Mouse (Mus musculus) hindbrain, embryonic 11.5 days (tissue): ENCODE data around the gene Irx4. TPM values are rescaled to one million over a fixed set of nuclear protein-coding genes. Genes with fewer than 3 reads are reported as not detected.

Experiments used
- ATAC-seq: fragments of 200-750 bp; cut with Nextera tagmentation; 2 replicates; pipeline ENCODE4 v1.8.0; 2017; ENCODE audit warnings: mild to moderate bottlenecking, moderate TSS enrichment, moderate library complexity; ENCODE audit not compliant: low FRiP score
- DNase-seq: peaks from one replicate; pipeline ENCODE4 v3.0.0-alpha.2; 2015; ENCODE audit warnings: low spot score
- H3K27ac ChIP-seq: fragments of 300-500 bp; sonication (generic); 2 replicates; pipeline ENCODE4 v1.5.1; 2014; ENCODE audit warnings: mild to moderate bottlenecking, low read depth, low read length
- H3K27me3 ChIP-seq: fragments of 300-500 bp; sonication (generic); 2 replicates; pipeline ENCODE4 v1.6.1; 2014; ENCODE audit warnings: mild to moderate bottlenecking, low read length, moderate library complexity, mixed read lengths; ENCODE audit not compliant: control insufficient read depth, insufficient read depth
- H3K36me3 ChIP-seq: fragments of 300-500 bp; sonication (generic); 2 replicates; pipeline ENCODE4 v1.6.1; 2014; ENCODE audit warnings: mild to moderate bottlenecking, low read length, moderate library complexity, mixed read lengths; ENCODE audit not compliant: control insufficient read depth, insufficient read depth
- H3K4me1 ChIP-seq: fragments of 300-500 bp; sonication (generic); replicated peaks from 2 replicates; pipeline ENCODE4 v1.6.1; 2014; ENCODE audit warnings: low read length, mixed read lengths; ENCODE audit not compliant: control insufficient read depth, insufficient read depth
- H3K4me2 ChIP-seq: fragments of 300-500 bp; sonication (generic); replicated peaks from 2 replicates; pipeline ENCODE4 v1.6.1; 2014; ENCODE audit warnings: mild to moderate bottlenecking, low read depth, low read length
- H3K4me3 ChIP-seq: fragments of 300-500 bp; sonication (generic); 2 replicates; pipeline ENCODE4 v1.5.1; 2014; ENCODE audit warnings: low read depth, low read length
- H3K9ac ChIP-seq: fragments of 300-500 bp; sonication (generic); 2 replicates; pipeline ENCODE4 v1.6.1; 2014; ENCODE audit warnings: low read depth, low read length
- H3K9me3 ChIP-seq: fragments of 300-500 bp; sonication (generic); 2 replicates; pipeline ENCODE4 v1.6.1; 2016; ENCODE audit warnings: low read length; ENCODE audit not compliant: control insufficient read depth
- WGBS: fragments of 180-500 bp; shearing (Covaris S2); extraction: QIAGEN DNeasy Blood & Tissue Kit; methylation state at CpG from one replicate; pipeline ENCODE4 v1.1.7; 2014; 5-methylcytosine and 5-hydroxymethylcytosine counted together
- polyA plus RNA-seq: library from polyadenylated mRNA; unstranded; fragments of >200 nt; fragmentation: Nextera tagmentation; extraction: Ambion mirVana; gene quantifications from 2 replicates; pipeline ENCODE4 v1.2.1, GENCODE M21; 2014

The Irx4 gene
- polyA plus RNA-seq, 1 experiment from 2014 or later: 4.1 TPM

DNA sequence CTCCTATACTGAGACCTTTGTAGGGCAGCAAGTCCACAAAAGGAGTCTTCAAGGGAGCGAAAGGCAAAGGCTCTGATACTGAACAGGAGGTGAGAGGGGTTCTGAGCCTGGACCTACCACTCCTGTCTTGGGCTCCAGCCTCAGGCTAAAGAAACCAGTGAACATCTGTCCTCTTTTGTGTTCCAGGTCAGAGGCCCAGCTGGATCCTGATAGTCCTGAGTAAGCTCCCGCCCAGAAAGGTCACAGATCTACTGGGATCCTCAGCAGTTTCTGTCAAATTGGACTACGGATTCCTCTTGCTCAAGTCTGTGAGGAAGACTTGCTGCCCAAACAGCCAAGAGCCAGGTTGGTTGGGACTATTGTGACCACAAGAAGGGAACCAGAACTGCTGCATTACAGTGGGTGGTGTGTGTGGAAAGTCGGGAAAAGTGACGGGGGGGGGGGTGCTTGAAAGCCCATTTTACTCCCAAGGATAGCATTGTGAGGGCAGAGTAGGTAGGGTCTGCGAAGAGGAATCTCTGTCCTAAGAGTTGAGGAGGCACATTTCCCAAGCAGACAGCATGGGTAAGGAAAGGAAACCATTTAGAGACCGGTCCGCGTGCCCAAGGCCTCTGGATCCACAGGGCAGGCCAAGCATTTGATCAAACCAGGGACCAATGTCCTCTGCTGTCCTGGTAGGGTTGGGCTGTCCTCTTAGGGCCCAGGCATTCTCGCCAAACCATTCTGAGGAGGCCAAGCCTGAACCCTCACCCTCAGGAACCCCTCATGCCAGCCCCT, 514 bp upstream of the Irx4 start:
- no peak overlapping the region for H3K27ac ChIP-seq
- H3K36me3 ChIP-seq: no peaks in the 10 kb centered on the region

DNA sequence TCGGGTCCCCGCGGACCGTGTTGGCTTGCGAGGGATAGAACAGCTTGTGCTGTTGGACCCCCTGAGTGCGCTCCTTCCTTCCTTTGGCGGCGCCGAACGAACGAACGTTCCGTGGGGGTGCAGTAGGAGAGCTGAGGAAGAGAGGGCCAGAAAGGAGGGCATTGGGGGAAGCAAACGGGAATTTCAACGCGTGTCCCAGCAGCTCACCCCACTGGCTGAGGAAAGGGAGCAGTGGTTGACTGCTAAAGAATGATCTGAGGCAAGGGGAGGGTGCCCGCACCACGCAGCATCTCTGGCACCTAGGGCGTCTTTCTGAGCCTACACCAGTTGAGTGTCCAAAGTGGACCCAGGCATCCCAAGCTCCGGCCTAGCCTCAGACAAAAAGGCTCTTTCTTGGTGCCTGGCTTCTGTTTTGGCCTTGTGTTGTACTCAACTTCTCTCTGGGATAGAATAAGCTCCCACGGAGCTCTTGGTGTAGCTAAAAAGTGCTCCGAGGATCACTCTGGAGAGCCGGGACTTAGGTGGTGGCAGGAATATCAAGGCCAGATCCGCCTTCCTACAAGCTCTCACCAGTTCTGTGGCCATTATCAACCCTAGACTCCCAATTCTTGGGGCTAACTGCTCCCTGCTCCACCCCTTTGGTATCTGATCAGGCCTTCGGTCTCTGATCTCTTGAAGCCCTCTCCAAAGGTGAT, 904 bp downstream of the Irx4 start:
- WGBS: 8% methylated on average over 18 of the region's 25 CpGs
- Histone ChIP-seq H3K9me3 (no peaks in the 10 kb centered on the region), H3K27me3 (peaks cover 84% of the 10 kb centered on the region), H3K4me2 (peak overlapping the region; percentile 88), H3K27ac (no peak overlapping the region), H3K4me3 (peak overlapping the region; percentile 45), H3K4me1 (peaks cover 17% of the 10 kb centered on the region), H3K9ac (peak overlapping the region; percentile 11; the same call in 1 of the 2 replicates), H3K36me3 (no peaks in the 10 kb centered on the region)
- no peak for ATAC-seq
- DNase-seq: peak; percentile 55

More for the DNA sequence above, 514 bp upstream of the Irx4 start:
- 9% methylated on average over 10 of the region's 10 CpGs for WGBS
- Histone ChIP-seq H3K4me2 (peak overlapping the region; percentile 88), H3K27me3 (peaks cover 71% of the 10 kb centered on the region), H3K9me3 (no peaks in the 10 kb centered on the region), H3K9ac (no peak overlapping the region), H3K4me3 (peak overlapping the region; percentile 45), H3K4me1 (peaks cover 16% of the 10 kb centered on the region)
- peak; percentile 51 for DNase-seq
- no peak for ATAC-seq

DNA sequence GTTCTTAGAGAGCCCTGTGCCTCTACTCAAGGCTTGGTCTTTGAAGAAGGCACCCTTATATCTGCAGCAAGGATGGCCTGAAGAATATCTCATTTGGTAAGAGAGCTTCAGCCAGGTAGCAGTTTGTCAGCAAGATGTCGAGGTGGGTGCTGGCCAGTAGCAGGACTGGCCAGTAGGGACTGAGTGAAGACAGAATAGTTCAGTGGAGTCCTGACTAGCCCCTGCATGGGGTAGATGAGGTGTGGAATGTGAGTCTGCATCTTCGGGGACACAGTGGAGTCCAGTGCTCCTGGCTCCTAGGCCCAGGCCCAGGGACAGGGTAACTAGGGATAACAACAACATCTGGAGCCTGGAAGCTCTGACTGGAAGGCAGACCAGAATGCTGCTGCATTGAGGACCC, 1.6 kb downstream of the Irx4 start:
- Histone ChIP-seq H3K27me3 (peaks cover 91% of the 10 kb centered on the region), H3K9me3 (no peaks in the 10 kb centered on the region), H3K9ac (peak overlapping the region; percentile 27; the same call in 1 of the 2 replicates), H3K36me3 (no peaks in the 10 kb centered on the region), H3K4me2 (no peak overlapping the region), H3K27ac (no peak overlapping the region), H3K4me1 (peaks cover 17% of the 10 kb centered on the region), H3K4me3 (no peak overlapping the region)
- ATAC-seq: no peak
- DNase-seq: peak; percentile 45
- 7% methylated on average over 2 of the region's 2 CpGs for WGBS

DNA sequence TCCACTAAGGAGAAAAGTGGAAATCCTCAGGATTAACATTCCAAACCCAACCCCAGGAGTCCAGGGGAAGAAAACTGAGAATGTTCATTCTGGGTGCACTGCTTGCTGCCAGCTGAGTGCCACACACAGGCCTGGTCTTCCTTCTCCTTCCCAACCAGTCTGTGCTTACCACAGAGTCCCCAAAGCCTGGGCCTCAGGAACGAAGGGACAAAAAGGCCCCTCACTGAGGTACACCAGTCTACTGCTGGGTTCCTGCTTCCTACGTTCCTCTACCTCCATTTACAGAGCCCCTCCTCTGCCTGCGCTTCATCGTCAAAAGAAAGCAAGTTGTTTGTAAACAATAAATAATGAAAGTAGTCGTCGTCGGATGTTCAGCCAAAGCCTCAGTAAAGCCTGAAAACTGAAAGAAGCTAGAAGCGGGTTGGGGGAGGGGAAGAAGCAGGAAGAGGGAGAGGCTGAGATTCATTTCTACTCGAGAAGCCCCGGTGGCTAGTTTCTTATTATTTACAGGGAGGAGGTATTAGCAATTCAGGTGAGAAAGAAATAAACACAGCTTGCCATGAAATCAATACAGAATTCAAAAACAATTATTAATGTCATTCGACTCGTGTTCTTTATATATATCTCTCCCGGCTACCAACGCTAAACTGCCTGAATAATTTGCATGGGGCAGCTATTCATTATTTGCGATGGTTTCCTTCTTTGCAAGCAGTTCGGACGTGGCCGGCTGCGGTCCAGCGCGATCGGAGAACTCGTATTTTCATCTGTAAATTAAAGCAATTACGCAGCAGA, 2.3 kb downstream of the Irx4 start:
- 2% methylated on average over 24 of the region's 24 CpGs for WGBS
- DNase-seq: peak; percentile 67

DNA sequence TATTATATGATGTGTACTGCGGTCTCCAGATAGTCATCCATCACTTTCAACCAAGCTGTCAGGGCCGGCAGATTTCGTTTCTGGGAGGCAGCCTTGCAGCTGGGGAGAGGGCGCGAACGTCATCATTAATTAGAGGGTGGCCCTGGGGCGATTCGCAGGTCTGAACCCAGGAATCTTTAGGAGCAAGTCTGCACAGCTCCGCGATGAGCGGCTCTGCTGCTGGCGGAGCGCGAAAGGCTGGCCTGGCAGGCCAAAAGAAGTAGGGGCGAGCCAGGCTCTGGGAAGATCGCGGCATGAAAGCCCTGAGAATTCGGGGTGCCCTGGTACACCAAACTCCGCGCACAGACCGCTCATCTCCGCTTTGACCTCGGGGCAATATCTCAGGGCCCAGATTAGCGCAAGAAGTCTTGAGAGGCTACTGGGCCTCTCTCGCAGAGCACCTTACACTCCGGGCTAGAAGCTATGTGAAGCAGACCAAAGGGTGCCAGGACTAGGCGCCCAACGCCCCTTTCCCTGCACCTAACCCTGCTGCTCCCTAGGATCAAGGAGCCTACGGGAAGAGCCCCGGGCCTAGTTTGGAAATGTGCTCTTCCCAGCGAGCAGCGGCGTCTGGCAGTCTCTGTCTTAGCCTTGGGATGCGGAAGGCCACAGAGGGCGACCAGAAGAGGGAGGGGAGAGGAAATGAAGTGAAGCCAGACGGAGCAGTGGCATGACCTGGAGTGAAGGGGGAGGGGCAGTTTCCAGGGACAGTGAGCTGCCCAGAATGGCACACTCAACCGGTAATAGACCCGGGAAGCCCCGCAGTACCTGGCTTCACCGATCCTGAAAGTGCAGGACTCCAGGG, 3.1 kb downstream of the Irx4 start:
- Histone ChIP-seq H3K9me3 (no peaks in the 10 kb centered on the region), H3K4me3 (peak overlapping the region; percentile 22), H3K4me2 (peak overlapping the region; percentile 50), H3K27ac (no peak overlapping the region), H3K27me3 (peaks cover 94% of the 10 kb centered on the region), H3K4me1 (peaks cover 17% of the 10 kb centered on the region), H3K9ac (no peak overlapping the region), H3K36me3 (no peaks in the 10 kb centered on the region)
- ATAC-seq: peak; percentile 34; the same call in 1 of the 2 replicates
- WGBS: under 1% methylated on average over 40 of the region's 40 CpGs
- peak; percentile 68 for DNase-seq

More for the DNA sequence above, 2.3 kb downstream of the Irx4 start:
- Histone ChIP-seq H3K4me3 (peak overlapping the region; percentile 22), H3K36me3 (no peaks in the 10 kb centered on the region), H3K4me2 (peak overlapping the region; percentile 50), H3K27ac (no peak overlapping the region), H3K4me1 (peaks cover 17% of the 10 kb centered on the region), H3K9me3 (no peaks in the 10 kb centered on the region), H3K9ac (peak overlapping the region; percentile 27; the same call in 1 of the 2 replicates), H3K27me3 (peaks cover 94% of the 10 kb centered on the region)
- no peak for ATAC-seq

DNA sequence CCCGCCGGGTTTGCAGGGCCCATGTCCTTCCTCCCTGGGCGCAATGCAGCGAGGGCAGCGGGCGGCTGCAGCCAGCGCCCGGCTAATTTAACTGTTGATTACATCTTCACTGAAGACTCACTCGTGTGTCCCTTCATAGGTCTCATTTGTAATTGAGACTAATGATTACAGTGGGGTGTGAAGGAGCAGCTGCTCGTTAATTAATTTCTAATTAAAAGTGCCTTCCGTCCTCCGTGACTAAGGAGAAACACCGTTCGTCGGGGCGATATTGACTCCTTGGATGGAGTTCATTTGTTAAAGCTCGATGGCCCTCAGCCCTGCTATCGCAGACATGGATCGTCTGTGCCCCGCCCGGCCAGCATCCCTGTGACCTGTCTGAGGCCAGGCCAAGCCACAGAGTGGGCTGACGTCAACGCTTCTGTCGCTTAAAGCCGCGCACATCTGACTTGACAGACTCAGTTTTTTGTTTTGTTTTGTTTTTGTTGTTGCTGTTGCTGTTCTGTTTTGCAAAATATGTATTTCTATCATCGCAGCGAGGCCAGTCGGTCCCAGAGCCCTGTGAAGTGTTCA, 4.0 kb downstream of the Irx4 start:
- Histone ChIP-seq H3K4me1 (peaks cover 17% of the 10 kb centered on the region), H3K9ac (no peak overlapping the region), H3K4me2 (peak overlapping the region; percentile 50; the same call in 1 of the 2 replicates), H3K27ac (no peak overlapping the region), H3K9me3 (no peaks in the 10 kb centered on the region), H3K4me3 (peak overlapping the region; percentile 22; the same call in 1 of the 2 replicates), H3K27me3 (peaks cover 94% of the 10 kb centered on the region), H3K36me3 (no peaks in the 10 kb centered on the region)
- ATAC-seq (no peak), DNase-seq (no peak)
- 2% methylated on average over 29 of the region's 29 CpGs for WGBS

DNA sequence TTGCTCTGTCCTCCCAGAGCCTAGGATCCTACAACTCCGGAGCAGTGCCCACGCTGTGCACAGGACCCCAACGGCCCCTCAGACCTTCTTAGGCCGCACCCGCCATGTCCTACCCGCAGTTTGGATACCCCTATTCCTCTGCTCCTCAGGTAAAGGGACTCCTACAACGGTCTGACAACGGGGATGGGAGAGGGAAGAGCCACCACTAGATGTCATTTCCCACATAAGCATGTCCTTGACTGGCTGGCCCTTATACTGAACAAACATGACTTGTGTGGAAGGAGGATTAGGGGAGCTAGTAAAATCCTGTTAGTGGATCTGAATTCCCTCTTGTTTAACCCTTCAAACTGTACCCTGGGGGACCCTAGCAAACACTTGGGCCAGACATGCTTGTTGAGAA, 4.6 kb downstream of the Irx4 start:
- no peaks in the 10 kb centered on the region for H3K9me3 ChIP-seq
- DNase-seq: peak; percentile 56
- H3K27me3 ChIP-seq: peaks cover 94% of the 10 kb centered on the region
- ATAC-seq: no peak
- H3K27ac ChIP-seq: no peak overlapping the region
- H3K9ac ChIP-seq: no peak overlapping the region
- H3K36me3 ChIP-seq: no peaks in the 10 kb centered on the region
- no peak overlapping the region for H3K4me2 ChIP-seq
- peaks cover 17% of the 10 kb centered on the region for H3K4me1 ChIP-seq
- no peak overlapping the region for H3K4me3 ChIP-seq
- 19% methylated on average over 8 of the region's 8 CpGs for WGBS
